Mouse (Mus musculus) heart, postnatal 0 days (tissue): ENCODE results near the gene Fam129a.

ENCODE experiments used
- CTCF ChIP-seq: IDR thresholded peaks from 2 replicates; pipeline ENCODE4 v1.5.1; 2016; ENCODE audit warnings: antibody characterized with exemption, control low read depth, low read depth
- EP300 ChIP-seq: IDR thresholded peaks from 2 replicates; pipeline ENCODE4 v1.6.1; 2016; ENCODE audit warnings: antibody characterized with exemption, low read depth

DNA sequence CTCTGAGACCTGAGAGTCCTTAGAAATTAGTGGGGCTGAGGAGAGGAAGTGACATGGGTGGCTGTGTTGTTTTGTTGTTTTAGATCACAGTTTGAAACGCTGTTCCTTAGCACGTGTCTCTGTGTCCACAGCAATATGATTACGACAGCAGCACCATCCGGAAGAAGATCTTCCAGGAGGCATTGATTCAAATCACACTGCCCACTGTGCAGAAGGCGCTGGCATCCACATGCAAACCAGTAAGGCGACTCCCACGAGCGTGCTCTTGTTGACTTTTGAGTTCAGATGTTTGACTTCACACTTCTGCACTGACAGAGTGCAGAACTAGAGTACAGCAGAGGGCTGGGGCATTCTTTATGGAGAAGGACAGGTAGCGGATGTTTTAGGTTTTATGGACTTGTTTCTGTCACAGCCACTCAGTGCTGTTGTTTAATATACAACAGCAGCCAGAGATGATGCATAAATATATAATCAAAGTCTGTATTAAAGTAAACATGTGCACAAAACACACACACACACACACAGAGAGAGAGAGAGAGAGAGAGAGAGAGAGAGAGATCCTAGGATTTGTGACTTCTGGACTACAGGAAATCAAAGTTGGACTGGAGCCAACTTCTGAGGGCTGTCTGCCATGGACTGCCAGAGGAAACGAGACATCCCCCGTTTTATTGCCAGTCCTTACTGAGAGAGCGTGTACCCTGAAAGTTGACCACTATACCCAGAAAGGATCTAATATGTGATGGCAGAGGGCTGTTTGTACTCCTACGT is 138.2 kb downstream of the Fam129a start:
- no peak for TF ChIP-seq EP300
- TF ChIP-seq CTCF = no peak
